Mouse (Mus musculus): ENCODE results near the gene 1810049J17Rik.

The 1810049J17Rik gene

DNA sequence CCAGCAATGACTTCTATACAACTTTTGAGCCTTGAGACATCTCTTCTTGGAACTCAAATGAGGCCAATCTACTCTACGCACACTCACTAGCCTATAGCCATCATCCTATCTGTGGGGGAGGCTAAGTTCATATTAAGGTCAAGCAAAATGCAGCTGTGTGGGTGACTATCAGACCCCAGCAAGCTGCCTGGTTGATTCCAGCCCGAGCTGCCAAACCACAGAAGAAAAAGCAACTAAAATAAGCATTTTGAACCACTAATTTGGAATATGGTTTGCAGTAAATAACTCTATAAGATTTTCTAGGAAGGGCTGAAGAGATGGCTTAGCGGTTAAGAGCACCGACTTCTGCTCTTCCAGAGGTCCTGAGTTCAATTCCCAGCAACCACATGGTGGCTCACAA is 11.0 kb downstream of the 1810049J17Rik start:
- DNase-seq (ENCODE audit: low spot score): no peak

DNA sequence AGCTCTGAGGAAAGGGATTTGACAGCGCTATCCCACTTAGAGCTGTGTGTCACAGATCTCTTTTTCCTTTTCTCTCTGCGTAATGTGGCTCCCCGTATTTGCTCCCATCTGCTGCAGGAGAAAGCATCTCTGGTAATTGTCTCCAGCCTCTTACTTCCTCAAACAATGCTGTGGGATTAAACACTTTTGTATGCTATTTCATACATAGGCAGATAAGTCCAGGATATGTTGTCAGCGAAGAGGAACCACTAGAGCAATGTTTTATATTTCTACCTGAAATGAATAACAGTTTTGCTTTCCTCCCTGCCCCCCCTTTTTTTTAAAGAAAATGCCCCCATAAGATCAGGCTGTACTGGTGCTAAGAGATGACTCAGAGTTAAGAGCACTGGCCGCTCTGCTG is 13.2 kb downstream of the 1810049J17Rik start:
- no peak for DNase-seq (ENCODE audit: low spot score)

DNA sequence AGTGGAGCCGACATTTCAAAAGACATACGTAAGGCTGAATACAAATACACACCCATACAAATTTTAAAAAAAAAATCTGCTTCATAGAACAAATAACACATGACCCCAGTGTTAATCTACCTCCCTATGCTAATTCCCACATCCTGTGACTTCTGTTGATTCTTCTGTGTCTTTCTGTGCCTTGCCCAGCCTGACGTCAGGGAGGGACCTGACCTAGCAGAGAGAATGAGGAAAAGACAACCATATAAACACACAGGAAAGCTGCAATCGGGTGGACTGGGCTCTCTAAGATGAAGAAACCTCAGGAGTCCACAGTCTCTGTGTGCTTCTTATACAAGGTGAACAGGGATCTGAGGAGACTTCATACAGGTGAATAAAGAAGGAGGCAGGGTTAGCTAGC is 14.6 kb downstream of the 1810049J17Rik start:
- DNase-seq (ENCODE audit: low spot score): no peak

DNA sequence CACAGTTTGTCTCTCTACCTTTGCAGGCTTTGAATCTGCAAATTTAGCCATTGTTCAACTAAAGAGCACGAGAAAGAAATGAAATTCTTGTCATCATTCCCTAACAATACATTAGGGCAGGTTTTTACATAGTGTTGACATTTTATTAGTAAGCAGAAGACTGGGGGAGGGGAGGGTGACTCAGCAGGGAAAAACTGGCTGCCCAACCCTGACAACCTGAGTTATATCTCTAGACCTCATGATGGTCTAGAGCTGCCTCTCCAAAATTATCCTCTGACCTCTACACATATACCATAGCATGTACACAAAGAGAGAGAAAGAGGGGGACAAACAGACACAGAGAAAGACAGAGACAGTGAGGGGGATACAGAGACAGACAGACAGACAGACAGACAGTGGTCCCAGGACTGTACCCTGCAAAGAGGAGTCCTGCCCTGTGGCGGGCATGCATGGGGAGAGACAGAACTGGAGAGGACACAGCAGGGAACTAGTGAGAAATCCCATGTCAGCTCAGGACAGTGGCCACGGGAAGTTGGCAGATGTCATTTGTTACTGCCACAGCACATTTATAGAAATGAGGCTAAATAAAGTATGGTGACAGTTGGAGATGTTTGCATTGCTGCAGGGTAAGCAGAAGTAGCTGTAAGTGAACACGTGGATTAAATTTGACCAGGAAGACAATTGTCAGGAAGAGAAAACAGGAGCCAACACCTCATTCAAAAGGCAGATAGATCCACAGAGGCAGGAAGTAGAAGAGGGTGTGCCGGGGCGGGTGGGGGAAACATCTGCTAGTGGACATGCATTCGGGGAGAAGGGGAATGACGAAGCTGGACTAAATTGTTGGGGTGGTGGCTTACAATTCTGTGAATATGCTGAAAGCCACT is 15.3 kb downstream of the 1810049J17Rik start:
- no peak for DNase-seq (ENCODE audit: low spot score)

DNA sequence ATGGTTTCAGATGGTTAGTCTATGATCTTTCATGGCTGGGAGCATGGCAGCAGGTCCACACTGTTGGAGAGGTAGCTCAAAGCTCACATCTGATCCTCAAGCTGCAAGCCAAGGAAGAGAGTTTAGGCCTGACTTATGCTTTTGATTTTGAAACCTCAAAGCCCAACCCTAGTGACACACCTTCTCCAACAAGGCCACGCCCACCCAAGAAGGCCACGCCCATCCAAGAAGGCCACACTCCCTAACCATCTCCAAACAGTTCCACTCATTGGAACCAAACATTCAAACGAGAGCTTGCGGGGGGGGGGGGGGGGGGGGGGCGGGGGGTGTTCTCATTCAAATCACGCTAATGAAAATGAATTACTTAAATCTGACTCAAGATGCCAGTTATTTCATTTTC is 19.9 kb downstream of the 1810049J17Rik start:
- no peak for DNase-seq (ENCODE audit: low spot score)

DNA sequence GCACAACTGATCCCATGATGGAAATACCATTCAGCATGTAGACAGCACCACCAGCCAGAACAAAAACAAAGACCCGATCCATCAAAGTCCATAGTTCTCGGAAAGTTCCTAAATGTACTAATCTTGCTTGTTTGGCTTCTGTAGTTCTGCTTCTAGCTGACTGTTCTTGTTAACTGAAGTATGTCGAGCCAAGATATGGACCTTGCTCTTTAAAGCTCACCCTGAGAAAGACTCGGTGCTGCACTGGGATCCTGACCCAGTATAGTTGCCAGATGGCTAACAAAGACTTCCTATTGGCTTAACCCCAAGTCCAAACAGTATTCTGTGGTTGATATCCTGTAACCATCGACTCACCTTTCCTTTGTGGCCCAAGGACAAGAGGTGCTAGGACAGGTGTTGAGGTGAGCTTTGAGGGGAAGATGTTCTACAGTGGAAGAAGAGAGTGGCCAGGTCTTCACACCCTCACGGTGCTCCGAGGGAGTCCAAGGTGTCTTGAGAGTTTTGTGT is 23.4 kb downstream of the 1810049J17Rik start:
- DNase-seq (ENCODE audit: low spot score): no peak

DNA sequence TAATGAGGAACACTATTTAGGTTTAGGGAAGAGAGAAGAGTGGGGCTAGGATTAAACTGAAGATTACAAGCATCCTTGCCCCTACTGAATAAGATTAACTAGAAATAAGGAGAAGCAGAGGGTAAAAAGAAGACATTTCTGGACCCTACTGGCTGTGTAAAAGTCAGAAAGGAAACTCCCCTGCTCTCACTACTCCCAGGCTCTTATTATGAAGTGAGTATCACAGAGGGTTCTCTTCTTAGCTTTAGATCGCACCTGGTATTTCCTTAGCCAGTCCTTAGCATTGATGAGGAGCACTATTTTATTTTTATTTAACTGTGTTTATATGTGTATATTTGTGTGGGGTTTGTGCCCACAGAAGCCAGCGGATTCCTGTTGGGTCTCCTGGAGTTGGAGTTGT is 25.5 kb downstream of the 1810049J17Rik start:
- DNase-seq (ENCODE audit: low spot score): no peak

DNA sequence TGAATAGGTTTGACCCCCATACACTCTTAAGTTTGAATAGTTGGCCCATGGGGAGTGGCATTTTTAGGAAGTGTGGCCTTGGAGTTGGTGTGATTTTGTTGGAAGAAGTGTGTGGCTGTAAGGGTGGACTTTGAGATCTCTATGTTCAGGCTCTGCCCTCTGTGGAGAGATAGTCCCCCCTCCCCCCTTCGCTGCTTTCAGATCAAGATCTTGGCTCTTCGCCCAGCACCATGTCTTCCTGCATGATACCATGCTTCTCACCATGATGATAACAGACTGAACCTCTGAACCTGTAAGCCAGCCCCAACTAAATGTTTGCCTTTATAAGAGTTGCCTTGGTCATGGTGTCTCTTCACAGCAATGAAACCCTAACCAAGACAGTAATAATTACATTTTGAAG is 29.9 kb downstream of the 1810049J17Rik start:
- DNase-seq (ENCODE audit: low spot score): no peak

DNA sequence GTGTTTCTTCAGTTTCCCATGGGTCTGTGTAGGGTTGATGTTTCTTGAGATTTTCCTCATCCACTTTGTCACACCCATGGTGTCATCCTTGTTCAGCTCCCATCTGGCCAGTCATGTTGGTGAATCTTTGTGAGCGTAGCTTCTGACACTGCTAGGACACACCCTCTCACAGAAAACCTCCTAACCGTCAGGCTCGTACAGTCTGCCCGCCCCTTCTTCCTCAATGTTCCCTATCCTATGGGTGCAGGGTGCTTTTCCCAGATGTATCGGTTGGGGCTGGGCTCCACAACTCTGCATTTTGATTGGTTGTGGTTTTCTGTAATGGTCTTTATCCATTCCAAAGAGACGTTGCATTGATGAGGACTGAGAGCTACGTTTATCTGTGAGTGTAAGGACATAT is 31.4 kb downstream of the 1810049J17Rik start:
- no peak for DNase-seq (ENCODE audit: low spot score)

DNA sequence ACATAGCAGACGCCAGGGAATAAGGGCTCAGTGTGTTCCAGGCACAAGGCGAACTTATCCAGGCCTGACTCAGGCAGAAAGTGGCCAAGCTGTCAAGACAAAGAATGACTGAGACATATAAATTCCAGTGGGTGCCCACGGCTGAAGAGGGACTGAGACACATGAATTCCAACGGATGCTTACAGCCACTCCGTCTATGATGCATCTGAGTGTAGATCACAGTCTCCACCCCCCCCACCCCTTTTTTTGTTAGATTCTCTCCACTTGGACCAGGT is 36.2 kb downstream of the 1810049J17Rik start:
- no peak for DNase-seq (ENCODE audit: low spot score)

DNA sequence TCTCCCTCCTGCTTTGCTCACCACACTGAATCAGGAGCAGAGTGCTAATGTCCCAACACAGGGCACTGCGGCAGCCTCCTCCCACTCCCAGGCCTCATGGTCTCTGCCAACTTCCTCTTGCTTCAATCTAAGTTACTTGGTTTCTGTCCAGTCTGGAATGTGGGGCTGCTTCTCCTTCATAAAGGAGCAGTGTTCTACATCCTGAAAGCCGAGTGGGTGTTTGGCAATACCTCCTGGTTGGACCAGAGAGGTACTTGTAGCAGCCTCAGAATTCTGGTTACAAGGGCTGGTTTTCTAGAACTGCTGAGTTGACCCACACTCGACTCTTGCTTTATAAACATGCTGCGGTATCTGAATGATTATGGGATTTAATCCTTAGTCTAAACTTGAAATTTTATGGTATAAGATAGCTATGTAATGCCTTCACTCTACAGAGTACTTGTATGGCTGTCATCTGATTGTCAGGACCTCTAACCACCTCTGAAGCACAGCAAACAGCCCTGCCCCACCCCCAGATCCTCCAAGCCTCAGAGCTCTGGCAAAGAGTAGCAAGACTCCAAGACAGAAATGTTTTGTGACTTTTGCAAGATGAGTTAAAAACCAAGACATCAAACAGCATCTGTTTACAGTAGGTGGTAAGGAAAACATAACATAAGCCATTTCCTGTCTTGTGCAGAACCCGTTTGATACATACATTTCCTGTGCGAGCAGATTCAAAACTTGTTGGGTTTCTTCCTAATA is 36.7 kb downstream of the 1810049J17Rik start:
- no peak for DNase-seq (ENCODE audit: low spot score)

DNA sequence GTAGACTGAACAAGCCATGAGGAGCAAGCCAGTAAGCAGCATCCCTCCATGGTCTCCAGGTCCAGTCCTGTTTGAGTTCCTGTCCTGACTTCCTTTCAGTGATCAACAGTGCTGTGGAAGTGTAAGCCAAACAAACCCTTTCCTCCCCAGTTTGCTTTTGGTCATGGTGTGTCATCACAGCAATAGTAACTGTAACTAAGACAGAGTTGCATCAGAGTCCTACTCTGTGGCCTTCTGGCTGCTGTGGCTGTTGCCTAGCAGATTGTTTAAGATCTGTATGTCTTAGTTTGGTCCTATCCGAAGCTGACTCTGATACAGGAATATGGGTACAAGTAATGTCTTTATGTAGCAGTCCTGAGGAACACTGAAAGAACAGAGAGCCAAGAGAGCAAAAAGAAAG is 41.9 kb downstream of the 1810049J17Rik start:
- no peak for DNase-seq (ENCODE audit: low spot score)

DNA sequence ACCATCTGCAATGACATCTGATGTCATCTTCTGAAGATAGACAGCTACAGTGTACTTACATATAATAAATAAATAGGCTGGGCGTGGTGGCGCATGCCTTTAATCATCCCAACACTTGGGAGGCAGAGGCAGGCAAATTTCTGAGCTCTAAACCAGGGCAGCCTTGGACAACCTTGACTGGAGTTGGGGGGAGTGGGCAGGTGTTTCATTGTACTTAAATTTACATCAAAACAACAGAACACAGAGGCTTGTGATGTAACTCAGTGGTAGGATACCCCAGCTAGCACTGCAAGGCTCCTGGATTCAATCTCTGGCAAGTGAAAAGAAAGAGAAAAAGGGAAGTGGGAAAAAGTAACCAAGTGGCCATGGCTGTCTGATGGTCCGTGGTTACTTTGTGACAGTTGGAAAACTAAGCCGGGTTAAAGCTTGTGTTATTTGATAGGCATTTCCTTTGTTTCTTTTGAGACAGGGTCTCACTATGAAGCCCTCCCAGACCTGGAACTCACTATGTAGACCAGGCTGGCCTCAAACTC is 46.5 kb downstream of the 1810049J17Rik start:
- DNase-seq (ENCODE audit: low spot score): no peak

DNA sequence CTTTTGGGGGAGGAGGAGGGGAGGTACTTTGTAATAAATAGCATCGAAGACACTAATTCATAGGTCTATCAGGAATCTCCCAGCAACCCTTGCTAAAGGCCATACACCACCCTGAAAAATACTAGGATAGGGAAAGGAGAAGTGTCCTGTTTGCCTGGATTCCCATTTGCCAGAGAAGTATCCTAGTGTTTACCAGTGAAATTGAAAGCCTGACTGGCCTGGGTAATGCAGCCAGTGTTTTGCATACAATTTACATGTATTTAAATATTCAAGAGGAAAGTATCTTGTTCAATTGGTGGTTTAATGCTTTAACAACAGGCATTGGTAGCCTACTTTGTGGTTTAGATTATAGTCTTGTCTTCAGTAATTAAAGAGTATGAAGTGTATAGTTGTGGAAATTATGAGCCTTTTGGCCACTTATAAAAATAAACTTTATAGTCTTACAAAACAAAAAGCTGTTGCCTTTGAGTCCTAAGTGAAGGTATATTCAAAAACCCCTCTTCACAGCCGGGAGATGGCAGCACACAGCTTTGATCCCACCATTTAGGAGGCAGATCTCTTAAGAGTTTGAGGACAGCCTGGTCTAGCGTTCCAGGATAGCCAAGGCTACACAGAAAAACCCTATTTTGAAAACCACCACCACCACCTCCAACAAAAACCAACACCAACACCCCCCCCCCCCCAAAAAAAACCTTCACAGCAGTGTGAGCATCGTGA is 47.5 kb downstream of the 1810049J17Rik start:
- no peak for DNase-seq (ENCODE audit: low spot score)

DNA sequence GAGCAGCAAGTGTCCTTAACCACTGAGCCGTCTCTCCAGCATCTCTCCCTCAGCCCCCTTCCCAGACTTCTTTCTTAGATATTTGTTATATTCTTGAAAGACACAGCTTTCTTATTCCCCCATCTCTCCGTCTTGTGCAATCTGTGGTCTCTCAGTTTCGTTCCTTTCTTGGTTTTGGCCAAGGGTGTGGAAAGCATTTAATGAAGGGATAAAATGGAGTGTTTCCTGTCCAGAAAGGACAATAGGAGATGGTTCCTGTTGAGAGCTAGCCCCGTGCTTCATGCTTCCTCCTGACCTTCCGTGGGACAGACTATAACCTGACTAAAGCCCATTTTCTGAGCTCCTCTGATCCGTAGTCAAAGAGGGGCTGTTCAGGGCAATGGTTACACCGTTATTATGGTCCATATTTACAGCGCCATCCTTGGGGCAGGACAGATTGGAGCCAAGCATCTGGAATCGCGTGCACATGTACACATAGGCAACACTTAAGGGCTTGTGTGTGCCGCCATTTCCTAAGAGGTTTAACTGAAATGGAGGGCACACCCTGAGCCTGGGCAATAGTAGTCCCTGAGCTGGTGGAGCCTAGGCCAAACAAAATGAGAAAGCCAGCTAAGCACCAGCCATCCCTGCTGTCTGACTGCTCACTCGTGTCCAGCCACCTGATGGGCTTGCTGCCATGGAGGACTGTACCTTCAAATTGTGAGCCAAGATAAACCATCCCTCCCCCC is 48.2 kb downstream of the 1810049J17Rik start:
- no peak for DNase-seq (ENCODE audit: low spot score)

Measured in c-Kit-positive CD71-positive TER-119-positive erythroid progenitor cells, embryonic 14.5 days (primary cell).